Mouse (Mus musculus): Measurements from ENCODE around the gene Ccdc36. TPM values are rescaled to one million over a fixed set of nuclear protein-coding genes. Genes with fewer than 3 reads are reported as not detected.

The Ccdc36 gene
- polyA plus RNA-seq, 1 experiment from 2014 or later: 2.0 TPM

Other genes starting within 250 kb of the Ccdc36 start
- 1.1 and 1.5 TPM in 2 replicates for gene Bsn, start 238.1 kb downstream of the Ccdc36 start, polyA plus RNA-seq (2016; fragmentation: Nextera tagmentation; extraction: Ambion mirVana)
- gene Dag1, start 164.5 kb downstream of the Ccdc36 start, polyA plus RNA-seq (2016; fragmentation: Nextera tagmentation; extraction: Ambion mirVana): 52.4 and 53.7 TPM in 2 replicates
- 53.0 and 54.9 TPM in 2 replicates for gene Nicn1, start 138.1 kb downstream of the Ccdc36 start, polyA plus RNA-seq (2016; fragmentation: Nextera tagmentation; extraction: Ambion mirVana)
- 17.4 and 17.5 TPM in 2 replicates for gene Amt, start 131.6 kb downstream of the Ccdc36 start, polyA plus RNA-seq (2016; fragmentation: Nextera tagmentation; extraction: Ambion mirVana)
- 380 and 391 TPM in 2 replicates for gene Rhoa, start 122.4 kb downstream of the Ccdc36 start, polyA plus RNA-seq (2016; fragmentation: Nextera tagmentation; extraction: Ambion mirVana)
- 28.1 and 28.7 TPM in 2 replicates for gene Tcta, start 122.3 kb downstream of the Ccdc36 start, polyA plus RNA-seq (2016; fragmentation: Nextera tagmentation; extraction: Ambion mirVana)
- 798 and 814 TPM in 2 replicates for gene Gpx1, start 89.6 kb downstream of the Ccdc36 start, polyA plus RNA-seq (2016; fragmentation: Nextera tagmentation; extraction: Ambion mirVana)
- gene Usp4, start 80.6 kb downstream of the Ccdc36 start, polyA plus RNA-seq (2016; fragmentation: Nextera tagmentation; extraction: Ambion mirVana): 122 and 124 TPM in 2 replicates
- 0.27 and 0.97 TPM in 2 replicates for gene 1700102P08Rik, start 35.7 kb downstream of the Ccdc36 start, polyA plus RNA-seq (2016; fragmentation: Nextera tagmentation; extraction: Ambion mirVana)
- not detected in 2 replicates for gene BC048562, start 8.0 kb upstream of the Ccdc36 start, polyA plus RNA-seq (2016; fragmentation: Nextera tagmentation; extraction: Ambion mirVana)
- 53.1 and 58.3 TPM in 2 replicates for gene Ccdc71, start 32.0 kb upstream of the Ccdc36 start, polyA plus RNA-seq (2016; fragmentation: Nextera tagmentation; extraction: Ambion mirVana)
- gene Klhdc8b, start 33.1 kb upstream of the Ccdc36 start, polyA plus RNA-seq (2016; fragmentation: Nextera tagmentation; extraction: Ambion mirVana): 44.5 and 46.0 TPM in 2 replicates
- gene Lamb2, start 51.3 kb upstream of the Ccdc36 start, polyA plus RNA-seq (2016; fragmentation: Nextera tagmentation; extraction: Ambion mirVana): 51.3 and 58.5 TPM in 2 replicates
- gene Usp19, start 62.1 kb upstream of the Ccdc36 start, polyA plus RNA-seq (2016; fragmentation: Nextera tagmentation; extraction: Ambion mirVana): 99.0 and 102 TPM in 2 replicates
- 110 and 115 TPM in 2 replicates for gene Qars, start 79.2 kb upstream of the Ccdc36 start, polyA plus RNA-seq (2016; fragmentation: Nextera tagmentation; extraction: Ambion mirVana)
- 160 TPM in 2 replicates for gene Qrich1, start 88.3 kb upstream of the Ccdc36 start, polyA plus RNA-seq (2016; fragmentation: Nextera tagmentation; extraction: Ambion mirVana)
- gene Impdh2, start 131.8 kb upstream of the Ccdc36 start, polyA plus RNA-seq (2016; fragmentation: Nextera tagmentation; extraction: Ambion mirVana): 207 and 209 TPM in 2 replicates
- gene Ndufaf3, start 138.9 kb upstream of the Ccdc36 start, polyA plus RNA-seq (2016; fragmentation: Nextera tagmentation; extraction: Ambion mirVana): 49.9 and 59.2 TPM in 2 replicates
- 199 and 207 TPM in 2 replicates for gene Dalrd3, start 141.4 kb upstream of the Ccdc36 start, polyA plus RNA-seq (2016; fragmentation: Nextera tagmentation; extraction: Ambion mirVana)
- 215 and 220 TPM in 2 replicates for gene Wdr6, start 150.3 kb upstream of the Ccdc36 start, polyA plus RNA-seq (2016; fragmentation: Nextera tagmentation; extraction: Ambion mirVana)
- 10.4 and 11.6 TPM in 2 replicates for gene P4htm, start 169.2 kb upstream of the Ccdc36 start, polyA plus RNA-seq (2016; fragmentation: Nextera tagmentation; extraction: Ambion mirVana)
- gene Arih2, start 220.9 kb upstream of the Ccdc36 start, polyA plus RNA-seq (2016; fragmentation: Nextera tagmentation; extraction: Ambion mirVana): 58.1 and 60.1 TPM in 2 replicates
- gene Slc25a20, start 233.6 kb upstream of the Ccdc36 start, polyA plus RNA-seq (2016; fragmentation: Nextera tagmentation; extraction: Ambion mirVana): 43.1 and 45.7 TPM in 2 replicates